Mouse (Mus musculus) spleen, postnatal 14 days (tissue): Measurements from ENCODE around the gene Wwc2.

Experiments
- DNase-seq, 2 experiments: peaks; one replicate each; pipeline ENCODE4 v3.0.0; 2021 to 2022; ENCODE audit warnings: low spot score in 2 of 2

Gene Wwc2

DNA sequence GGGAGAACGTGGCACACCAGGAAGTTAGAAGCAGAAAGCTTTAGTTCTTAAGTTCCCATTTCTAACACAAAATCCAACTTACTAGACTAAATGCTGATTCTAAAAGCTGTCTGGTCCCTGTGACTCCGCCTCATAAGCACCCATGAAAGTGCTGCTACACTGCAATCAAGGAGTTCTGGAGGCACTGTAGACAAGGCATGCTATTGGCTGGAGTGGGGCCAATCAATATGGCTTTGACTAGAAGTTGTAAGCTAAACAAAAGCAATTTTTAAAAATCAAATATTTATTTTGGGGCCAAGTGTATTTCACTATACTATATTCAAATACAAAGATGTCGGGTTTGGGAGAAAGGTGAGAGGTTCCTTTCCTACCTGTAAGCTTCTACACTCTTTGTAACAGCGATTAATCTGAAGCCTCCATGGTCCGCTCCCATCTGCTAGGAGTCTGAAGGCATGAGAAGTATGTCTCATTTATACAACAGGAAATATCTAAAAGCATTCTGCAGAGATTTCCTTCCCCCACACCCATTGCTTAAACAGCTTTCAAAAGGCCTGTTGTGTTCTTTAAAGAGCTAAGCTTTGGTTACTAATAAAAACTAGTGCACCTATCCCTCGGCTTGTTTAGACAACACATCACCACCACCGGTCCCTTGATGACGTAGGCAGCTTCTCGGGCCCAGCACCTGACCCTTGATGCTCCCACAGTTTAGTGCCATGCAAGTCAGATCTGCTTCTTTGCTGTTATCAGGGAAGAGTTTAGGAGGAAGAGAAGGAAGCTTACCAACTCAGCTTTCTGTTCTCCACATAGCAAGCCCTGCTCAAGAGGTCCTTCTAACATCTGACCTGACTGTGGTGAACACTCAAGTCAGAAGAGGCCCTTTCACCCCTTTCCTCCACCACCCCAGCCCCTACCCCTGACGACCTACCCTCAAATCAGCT is 50.5 kb downstream of the Wwc2 start:
- no peak for DNase-seq

DNA sequence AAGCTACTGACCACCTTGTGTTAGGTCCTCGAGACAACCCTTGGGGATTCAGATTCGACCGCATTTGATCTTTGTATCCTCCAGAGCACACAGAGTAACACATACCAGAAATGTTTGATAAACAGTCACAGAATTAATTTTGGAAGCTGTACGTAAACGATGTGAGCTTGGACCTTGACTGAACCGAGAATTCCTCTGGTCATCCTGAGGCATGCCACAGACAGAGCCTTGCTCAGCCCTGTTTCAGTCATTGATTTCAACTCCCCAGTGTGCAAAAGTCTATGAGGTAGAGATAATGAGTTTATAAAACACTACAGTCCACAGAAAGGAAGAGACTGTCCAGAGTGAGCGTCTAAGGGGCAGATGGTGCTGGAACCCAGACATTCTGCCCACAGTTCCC is 51.5 kb downstream of the Wwc2 start:
- no peak for DNase-seq

DNA sequence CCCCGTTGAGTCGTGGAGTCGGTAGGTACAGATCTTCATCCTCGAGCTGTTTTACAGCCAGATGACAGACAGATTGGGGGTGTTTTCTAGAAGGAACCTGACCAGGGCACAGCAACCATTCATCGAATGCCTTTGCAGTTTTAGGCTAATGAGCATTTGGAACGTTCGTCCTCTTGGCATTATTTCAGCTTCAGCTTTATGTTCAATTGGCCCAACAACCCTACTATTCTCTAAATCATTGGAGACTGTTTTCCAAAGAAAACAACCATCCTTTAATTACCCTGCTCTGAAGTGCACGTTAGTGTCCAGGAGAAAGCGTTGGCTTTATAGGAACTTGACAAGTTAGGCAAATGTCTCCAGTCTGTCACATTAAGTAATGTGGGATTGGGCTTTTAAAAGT is 54.3 kb downstream of the Wwc2 start:
- no peak for DNase-seq

DNA sequence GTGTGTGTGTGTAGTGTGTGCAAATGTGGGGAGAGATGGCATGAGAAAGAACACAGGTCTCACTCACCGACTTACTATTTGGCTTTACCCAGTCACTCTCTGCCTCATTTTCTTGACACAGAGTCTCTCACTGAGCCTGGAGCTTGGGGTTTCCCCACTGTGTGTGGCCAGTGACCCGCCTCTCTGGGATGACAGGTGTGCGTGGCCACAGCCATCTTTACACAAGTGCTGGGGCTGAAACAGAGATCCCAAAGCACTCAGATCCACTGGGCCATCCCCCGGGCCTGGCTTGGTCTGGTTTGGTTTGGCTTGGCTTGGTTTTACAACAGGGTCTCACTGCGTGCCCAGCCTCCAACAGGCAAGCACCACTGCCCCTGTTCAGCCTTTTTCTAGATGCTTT is 55.3 kb downstream of the Wwc2 start:
- DNase-seq, result no peak

DNA sequence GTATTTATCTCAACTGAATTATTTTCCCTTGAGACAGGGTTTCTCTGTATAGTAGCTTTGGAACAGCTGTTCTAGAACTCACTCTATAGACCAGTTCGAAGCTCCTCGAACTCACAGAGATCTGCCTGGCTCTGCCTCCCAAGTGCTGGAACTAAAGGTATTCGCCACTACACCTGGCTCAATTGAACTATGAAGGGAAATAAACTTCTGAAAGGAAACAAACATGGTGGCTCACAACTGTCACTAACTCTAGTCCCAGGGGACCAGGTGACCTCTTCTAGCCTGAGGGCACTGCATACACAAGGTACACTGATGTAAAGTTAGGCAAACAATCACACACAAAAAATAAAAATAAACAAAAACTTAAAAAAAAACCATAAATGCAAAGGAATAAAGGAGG is 57.6 kb downstream of the Wwc2 start:
- DNase-seq, result no peak

DNA sequence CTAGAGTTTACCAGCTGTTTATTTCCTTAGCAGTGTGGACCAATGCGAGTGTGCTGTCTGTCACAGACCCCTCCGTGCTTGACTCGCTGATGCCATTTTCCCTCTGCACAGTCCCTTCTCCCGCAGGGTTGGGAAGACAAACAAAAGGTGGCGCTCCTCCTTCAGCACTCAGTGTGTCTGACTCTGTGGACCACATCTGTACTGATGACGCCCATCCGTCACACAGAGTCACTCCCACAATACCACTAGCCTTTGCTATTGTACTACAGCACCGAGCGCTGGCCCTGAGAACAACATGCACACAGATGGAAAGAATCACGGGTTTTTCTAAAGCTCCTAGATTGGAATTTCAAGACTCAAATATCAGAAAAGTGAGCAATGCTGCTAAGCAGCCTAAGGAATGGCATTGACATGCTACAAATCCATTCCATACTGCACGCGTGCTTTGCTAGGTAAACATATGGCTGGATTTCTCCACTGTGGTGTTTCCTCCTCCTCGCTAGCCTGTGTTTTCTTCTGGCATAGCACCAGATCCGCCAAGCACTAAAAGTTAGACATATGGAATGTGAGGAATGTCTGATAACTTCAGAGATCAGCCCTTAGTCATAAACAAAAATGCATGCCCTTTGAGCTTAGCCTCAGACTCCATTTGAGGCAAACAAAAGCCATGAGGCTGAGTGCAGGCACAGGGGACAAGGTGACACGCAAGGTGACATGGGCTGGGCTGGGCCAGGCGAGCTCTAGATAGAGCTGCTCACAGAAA is 58.5 kb downstream of the Wwc2 start:
- no peak for DNase-seq

DNA sequence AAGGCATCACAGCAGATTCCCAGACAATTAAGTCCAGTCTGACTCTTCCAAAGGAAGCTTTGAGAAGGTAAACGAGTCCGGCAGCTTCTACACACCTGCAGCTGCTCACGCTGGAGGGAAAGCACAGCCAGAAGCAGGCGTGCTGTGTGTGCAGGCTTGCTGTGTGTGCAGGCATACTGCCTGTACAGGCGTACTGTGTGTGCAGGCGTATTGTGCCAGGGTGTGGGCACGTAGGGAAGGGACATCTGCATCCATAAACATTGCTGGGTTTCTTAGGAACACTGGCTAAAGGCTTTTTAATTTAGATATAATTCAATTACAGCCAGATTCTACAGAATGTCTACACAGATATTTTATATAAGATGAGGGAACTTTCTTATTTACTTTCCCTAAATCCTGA is 59.4 kb downstream of the Wwc2 start:
- no peak for DNase-seq

DNA sequence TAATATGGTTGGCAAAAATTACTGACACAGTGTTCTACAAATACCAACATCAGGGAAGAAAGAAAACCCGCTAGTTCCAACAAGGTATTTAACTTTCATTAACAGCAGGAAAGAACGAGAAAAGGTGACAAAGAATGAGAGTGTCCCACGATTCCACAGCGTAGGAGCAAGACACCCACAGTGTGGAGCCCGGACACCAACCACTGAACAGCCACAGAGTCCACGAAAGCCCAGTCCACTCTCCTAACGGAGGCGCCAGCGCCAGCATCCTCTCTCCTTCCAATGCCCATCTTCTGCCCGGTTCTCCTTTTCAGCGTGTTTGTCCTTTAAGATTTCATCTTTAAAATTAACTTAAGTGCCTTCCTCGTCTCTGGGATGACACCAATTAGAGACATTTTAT is 61.1 kb downstream of the Wwc2 start:
- no peak for DNase-seq

DNA sequence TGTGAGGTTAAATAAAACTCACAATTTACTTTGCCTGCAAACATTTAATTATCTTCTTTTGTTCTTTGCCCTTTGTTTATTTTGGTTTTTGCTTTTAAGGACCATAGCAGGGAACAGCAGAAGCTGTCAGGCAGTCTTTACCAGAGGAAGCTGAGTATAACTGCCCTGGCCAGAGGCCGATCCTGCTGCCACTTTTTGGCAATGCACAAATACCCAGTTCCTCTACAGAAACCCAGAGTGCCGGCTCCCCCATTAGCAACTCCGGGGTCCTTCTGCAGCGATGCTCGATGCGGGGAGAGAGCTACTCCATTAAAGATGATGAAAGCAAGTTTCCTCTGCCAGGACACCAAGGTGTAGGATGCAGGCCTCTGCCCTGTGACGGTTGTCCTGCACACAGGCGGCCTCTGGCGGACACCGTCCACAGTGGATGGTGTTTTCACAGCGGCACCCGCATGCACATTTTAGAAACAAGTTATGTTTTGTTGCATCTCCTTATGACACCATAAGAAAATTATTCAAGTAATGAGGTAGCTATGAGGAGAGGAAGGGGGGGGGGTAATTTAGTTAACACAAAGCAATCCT is 62.0 kb downstream of the Wwc2 start:
- no peak for DNase-seq

DNA sequence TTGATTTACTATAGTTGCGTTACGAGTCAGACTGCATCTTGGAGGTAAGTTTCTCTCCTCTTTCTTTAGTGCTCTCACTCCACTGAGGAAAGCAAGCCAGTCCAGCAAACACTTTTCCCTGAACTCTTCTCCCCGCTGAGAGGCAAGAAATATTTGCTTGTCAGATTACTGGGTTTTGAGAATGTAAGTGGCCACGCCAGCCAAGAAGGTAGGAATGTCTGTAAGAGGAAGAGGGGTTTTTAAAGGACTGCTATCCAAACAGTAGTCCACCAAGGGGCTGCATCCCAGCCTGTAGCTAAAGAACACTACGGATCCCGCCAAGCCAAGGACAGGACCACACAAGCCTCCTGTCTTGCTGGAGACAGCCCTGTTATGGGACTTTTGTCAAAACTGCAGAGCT is 65.8 kb downstream of the Wwc2 start:
- no peak for DNase-seq

DNA sequence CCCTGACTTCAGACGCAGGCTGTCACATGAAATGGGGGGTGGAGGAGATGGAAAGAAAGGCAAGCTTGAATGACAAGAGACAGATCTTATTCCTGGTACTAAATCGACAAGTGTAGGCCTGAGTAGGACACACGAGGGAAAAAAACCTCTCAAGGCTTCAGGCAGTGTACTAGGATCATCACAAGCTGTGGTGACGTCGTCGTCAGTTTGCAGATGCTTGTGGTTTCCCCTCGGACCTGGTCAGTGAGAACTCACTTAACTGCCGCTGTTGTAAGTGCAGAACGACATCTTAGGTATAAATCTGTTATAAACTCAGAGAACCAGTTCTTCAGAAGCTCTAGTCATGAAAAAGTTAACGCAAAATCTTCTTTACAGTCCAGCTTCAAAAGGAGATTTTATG is 67.9 kb downstream of the Wwc2 start:
- DNase-seq, result no peak

DNA sequence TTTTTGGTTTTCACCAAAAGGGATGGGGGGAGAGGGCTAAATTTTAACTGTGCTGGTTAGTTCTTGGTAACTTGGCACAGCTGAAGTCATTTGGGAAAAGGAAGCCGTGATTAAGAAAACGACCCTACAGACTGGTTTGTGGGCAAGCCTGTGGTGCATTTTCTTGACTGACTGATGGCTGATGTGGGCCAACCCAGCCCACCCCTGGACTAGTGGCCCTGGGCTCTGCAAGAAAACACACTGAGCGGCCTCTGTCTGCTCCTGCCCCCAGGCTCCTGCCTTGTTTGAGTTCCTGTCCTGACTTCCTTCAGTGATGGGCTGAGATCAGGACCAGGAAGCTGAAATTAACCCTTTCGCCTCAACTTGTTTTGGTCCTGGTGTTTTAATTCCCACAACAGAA is 68.7 kb downstream of the Wwc2 start:
- DNase-seq, result no peak

DNA sequence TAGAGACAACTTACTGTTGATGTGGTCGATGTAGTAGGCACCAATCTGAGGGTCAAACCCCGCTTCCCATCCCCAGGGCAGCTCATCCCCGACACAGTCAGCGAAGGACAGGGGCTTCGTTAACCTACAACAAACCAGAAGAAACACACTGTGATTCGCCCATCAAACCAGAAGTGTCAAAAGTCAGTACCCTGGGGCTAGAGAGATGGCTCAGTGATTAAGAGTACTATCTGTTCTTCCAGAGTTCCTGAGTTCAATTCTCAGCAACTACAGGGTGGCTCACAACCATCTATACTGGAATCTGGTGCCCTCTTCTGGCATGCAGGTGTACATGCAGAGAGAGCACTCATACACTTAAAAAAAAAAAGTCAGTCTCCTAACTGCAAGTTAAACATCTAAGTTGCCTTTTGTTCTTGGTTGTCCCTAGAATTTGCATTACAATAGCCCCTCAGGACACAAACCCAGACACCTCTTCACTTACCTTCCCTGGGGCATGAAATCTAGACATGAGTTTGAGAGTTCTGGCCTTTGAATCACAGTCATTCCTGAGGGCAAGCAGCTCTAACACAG is 70.1 kb downstream of the Wwc2 start:
- no peak for DNase-seq

DNA sequence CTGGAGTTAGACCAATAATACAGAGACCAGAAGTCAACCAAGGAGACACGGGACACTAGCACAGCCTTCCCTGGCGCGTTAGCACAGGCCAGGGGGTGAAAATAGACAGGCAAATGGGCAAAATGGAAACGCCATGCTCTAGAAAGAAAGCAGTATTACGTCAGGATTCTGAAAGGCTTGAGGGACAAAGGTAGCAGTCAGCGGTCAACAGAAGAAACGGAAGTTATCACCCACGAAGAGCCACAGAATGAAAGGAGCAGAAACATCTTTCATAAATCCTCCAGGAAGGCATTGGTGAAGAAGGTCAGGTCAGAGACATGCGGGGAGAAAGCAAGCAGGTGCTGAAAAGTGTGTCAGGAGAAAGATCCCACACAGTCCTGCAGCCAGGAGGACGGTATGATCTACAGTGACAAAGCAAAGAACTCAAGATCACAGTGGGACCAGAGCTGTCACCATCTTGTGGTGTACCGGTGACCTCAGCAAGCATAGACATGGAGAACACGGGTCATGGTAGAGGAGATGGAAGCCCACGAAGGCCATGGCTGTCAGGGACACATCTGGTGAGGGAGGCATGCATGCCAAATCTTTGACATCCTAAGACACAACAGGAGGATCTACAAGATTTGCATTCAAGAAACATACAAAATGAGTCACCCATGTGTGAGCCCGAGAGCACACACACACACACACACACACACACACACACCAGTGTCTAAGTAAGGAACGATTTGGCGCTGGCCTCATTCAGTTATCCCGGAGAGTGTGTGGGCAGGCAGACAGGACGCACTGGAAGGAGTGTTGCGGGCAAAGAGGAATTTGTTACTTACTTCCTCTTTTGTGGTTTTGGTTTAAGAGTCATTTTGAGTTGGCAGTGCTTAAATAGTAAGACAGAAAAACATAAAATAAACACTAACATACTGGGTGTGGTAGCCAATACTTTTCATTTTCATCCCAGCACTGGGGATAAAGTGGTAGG is 73.4 kb downstream of the Wwc2 start:
- DNase-seq, result no peak

DNA sequence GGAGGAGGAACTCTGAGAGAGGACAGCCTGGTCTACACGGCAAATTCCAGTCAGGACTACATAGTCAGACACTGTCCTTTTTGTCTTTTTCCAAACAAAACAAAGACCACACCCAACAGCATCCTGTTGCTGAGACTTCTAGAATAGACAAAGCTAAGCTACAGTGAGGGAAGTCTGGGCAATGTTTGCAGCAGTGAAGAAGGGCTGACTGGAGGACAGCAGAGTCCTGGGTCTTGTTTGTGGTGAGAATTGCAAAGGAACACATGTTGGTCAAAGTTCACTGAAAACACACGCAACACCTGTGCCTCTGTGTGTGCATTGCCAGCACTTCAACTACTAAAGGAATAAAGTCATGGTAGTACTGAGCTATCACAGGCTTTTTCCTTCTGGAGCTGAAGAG is 75.2 kb downstream of the Wwc2 start:
- no peak for DNase-seq

DNA sequence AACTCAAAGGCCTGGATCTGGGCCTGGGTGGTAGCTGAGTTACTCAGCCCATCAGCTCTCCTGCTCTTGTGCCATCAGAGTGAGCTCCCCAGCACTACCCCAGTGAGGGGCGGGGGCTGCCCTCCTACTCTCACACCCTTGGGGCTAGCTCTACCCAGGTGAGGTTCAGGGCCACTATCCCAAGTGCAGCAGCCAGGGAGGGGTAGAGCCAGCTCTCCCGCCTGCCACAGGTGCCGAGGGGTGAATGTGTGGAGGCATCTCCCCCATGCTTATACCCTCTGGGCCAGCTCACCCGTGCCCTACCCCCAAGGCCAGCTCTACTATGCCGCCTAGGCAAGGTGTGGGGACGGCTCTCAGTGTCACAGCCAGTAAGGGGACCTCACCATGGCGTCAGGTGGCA is 75.8 kb downstream of the Wwc2 start:
- no peak for DNase-seq

DNA sequence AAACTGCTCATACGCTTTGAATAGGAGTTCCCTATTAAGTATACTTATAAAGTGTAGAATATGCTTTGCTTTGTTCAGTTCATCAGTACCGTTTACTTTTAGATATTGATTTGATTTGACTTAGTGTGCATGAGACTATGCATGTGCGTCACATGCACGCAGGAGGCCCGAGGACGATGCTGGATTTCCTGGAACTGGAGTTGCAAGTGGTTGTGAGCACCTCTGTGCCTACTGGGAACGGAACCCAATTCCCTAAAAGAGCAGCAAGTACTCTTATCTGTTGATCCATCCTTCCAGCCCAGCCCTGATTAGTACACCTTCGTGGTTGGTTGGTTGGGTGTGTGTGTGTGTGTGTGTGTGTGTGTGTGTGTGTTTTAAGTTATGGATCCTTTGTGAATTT is 76.6 kb downstream of the Wwc2 start:
- DNase-seq, result no peak

DNA sequence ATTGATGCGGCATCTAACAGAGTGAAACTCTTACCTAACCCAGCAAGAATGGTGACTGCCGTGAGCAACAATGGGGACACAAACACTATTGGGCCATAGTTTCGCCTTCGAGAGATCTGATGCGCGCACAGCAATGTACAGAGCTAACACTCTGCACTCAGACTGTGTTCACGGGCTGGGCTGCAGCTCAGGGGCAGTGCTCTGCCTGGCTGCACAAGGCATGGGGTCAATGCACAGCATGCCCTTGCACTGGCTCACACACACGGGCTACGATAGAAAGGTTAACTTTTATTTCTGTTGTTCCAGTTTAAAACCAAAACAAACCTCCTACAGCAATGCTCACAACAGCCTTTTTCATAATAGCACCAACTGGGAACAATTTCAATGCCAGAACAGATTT is 77.1 kb downstream of the Wwc2 start:
- DNase-seq, result no peak

DNA sequence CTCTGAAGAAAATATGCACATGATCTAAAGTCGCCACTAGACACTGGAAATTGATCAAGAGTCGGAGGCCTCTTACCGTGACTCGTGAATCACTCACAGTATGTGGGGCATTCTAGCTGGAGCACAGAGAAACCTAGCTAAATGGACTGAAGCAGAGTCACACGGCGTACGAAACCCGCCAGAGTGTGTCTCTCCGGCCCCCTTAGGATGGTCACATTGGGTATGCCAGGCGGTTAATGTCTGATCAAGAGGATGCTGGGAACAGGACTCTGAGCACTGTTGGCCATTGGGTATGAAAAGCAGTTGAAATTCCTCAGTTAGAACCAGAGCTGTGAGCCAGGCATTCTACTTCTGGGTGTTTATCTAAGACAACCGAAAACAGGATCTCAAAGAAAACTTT is 81.0 kb downstream of the Wwc2 start:
- DNase-seq, result no peak

DNA sequence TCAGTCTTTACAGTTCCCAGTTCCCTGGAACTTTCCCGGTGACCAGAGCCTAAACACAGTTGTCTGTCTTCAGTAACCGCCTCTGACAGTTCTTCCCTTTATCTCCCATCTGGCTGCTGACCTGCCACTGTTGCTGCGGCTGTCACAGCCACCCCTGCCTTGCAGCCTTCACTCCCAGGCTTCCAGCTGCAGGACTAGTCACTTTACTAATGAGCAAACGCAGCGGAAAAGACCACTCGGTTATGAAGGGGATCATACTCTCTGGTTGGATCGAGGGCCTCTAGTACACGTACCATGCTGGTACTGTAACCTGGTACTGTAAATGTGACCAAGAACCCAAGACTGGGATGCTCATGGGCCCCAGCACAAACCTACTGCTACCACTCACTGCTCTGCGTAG is 83.7 kb downstream of the Wwc2 start:
- no peak for DNase-seq

DNA sequence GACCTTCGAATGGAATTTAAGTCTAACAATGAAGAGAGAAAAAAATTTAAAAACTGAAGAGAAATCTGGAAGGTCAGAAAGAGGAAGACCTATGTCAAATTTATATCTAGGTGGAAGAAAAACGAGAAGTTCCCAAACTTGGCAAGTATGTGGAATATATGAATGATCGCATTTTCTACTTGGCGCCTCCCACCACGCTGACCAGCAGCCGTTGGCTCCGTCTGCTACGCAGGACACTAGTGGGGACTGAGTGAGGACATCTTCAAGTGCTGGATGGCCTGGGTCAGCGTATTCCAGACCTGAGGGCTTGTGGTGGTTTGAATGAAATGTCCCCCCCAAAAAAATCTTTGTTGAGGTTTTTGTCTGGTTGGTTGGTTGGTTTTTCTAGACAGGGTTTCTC is 84.6 kb downstream of the Wwc2 start:
- no peak for DNase-seq
